Comparison of ENCODE assay signal across 13 mouse cellular contexts in the genomic region with DNA sequence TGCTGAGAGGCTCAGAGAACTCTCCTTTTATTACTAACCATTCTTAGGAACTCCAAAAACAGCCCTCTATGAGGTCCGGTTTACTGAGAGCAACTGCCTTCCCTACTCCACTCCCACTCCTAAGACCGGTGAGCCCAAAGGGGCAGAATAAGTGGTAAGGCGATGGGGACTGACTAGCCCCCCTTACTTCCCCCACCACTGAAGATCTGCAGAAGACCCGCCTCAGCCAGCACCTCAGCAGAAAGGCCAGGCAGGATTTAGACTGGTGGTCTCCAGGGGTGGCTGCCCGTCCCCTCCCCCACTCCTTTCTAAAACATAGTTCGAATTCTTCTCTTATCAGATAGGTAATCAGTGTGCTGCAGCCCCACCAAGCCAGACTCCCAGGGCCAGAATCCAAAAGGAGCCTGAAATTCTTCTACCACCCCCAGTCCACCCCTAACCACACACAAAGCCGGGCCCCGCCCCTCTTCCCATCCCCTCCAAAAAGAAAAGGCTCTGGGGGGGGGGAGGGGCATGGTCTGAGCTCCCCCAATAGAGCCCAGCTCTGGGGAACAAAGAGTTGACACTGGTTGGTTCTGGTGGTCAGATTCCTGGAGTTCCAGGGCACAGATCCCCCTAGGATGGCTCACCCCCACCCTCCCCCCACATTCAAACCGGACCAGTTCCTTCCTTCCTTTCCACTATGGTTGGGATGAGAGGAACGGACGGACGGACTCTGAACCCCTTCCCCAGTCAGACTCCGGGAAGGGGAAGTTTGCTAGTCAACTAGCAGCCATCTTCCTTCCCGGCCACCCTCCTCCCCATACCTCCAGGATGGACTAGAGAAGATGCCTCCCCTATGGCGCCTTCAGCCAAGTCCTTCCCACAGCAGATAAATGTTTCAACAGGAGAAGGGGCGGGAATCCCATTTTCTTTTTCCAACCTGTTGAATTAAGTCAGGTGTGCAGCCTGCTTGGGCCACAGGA. TPM values are rescaled to one million over a fixed set of nuclear protein-coding genes. Genes with fewer than 3 reads are reported as not detected.
DNase-seq lines count a peak whose midpoint lies in the region; ATAC-seq and TF ChIP-seq lines count a peak whose summit lies in the region.
"Had no signal": no experiment of that assay in that cellular context is flagged by ENCODE, and none has a peak within 500 bp of the region (broad histone marks: within the 10 kb centered on the region; RNA-seq: fewer than 3 reads in every experiment).

No protein-coding gene starts in this region.

- TF ChIP-seq CTCF in thymus, adult 2 months (IDR thresholded peaks at IDR 0.05; ENCODE audit: borderline replicate concordance, control insufficient read depth, extremely low read depth, insufficient read depth, low read length, poor library complexity): no peak

- 0 out of 2 replicates have a peak overlapping the region, but pooled peaks have one; percentile 5 for H3K4me2 ChIP-seq in heart, embryonic 16.5 days (ENCODE audit: low read depth, low read length)
- no peak overlapping the region for H3K4me2 ChIP-seq in neural tube, embryonic 15.5 days
- H3K4me2 ChIP-seq: neural tube, embryonic 13.5 days had no signal

- H3K9ac ChIP-seq in heart, embryonic 16.5 days (ENCODE audit: low read length): no peak overlapping the region
- no peak overlapping the region for H3K9ac ChIP-seq in neural tube, embryonic 15.5 days (replicated peaks)
- H3K9ac ChIP-seq: neural tube, embryonic 13.5 days had no signal

- ATAC-seq in heart, embryonic 16.5 days (replicated peaks; ENCODE audit: extremely low read depth, insufficient read depth, low FRiP score): no peak
- ATAC-seq in neural tube, embryonic 15.5 days (ENCODE audit: low FRiP score): no peak
- ATAC-seq in neutrophil, adult 5-6 weeks (ENCODE audit: extremely low read depth, insufficient number of reproducible peaks, low FRiP score, poor library complexity, severe bottlenecking): peak; percentile 24; the same call in 1 of the 2 replicates

- no peak overlapping the region for H3K27ac ChIP-seq in heart, embryonic 16.5 days (ENCODE audit: low read length)
- H3K27ac ChIP-seq in neural tube, embryonic 15.5 days (replicated peaks): no peak overlapping the region
- H3K27ac ChIP-seq in limb, embryonic 10.5 days: peak overlapping the region; percentile 64
- H3K27ac ChIP-seq in thymus, adult 2 months (ENCODE audit: control insufficient read depth, insufficient read depth, low read length): no peak overlapping the region
- H3K27ac ChIP-seq: macrophage; neural tube, embryonic 13.5 days had no signal

- H3K4me1 ChIP-seq in heart, embryonic 16.5 days (ENCODE audit: control insufficient read depth, insufficient read depth, low read length): peaks cover 13% of the 10 kb centered on the region; the same call in 1 of the 2 replicates
- H3K4me1 ChIP-seq in neural tube, embryonic 15.5 days: peaks cover 6% of the 10 kb centered on the region
- peaks cover 49% of the 10 kb centered on the region for H3K4me1 ChIP-seq in limb, embryonic 10.5 days
- H3K4me1 ChIP-seq in thymus, adult 2 months (replicated peaks; ENCODE audit: control insufficient read depth, insufficient read depth, low read length): no peaks in the 10 kb centered on the region

- H3K9me3 ChIP-seq in heart, embryonic 16.5 days (replicated peaks; ENCODE audit: control insufficient read depth, low read length): no peaks in the 10 kb centered on the region
- no peaks in the 10 kb centered on the region for H3K9me3 ChIP-seq in neural tube, embryonic 15.5 days (replicated peaks)
- H3K9me3 ChIP-seq in limb, embryonic 10.5 days (replicated peaks): no peaks in the 10 kb centered on the region
- H3K9me3 ChIP-seq: neural tube, embryonic 13.5 days had no signal

- peaks cover 8% of the 10 kb centered on the region for H3K27me3 ChIP-seq in heart, embryonic 16.5 days (ENCODE audit: control insufficient read depth, insufficient read depth, low read length)
- H3K27me3 ChIP-seq in neural tube, embryonic 15.5 days (replicated peaks): no peaks in the 10 kb centered on the region
- no peaks in the 10 kb centered on the region for H3K27me3 ChIP-seq in limb, embryonic 10.5 days (ENCODE audit: low read depth, poor library complexity, severe bottlenecking)
- H3K27me3 ChIP-seq in thymus, adult 2 months (ENCODE audit: control insufficient read depth, insufficient read depth, low read length): peaks cover under 1% of the 10 kb centered on the region; the same call in 1 of the 2 replicates

- 11% methylated on average over 16 of the region's 16 CpGs for WGBS in heart, embryonic 16.5 days
- 6% methylated on average over 16 of the region's 16 CpGs for WGBS in neural tube, embryonic 15.5 days
- 23% methylated on average over 16 of the region's 16 CpGs for WGBS in limb, embryonic 10.5 days
- 40% methylated on average over 15 of the region's 16 CpGs for WGBS in thymus, adult 2 months

- TF ChIP-seq POLR2A in thymus, adult 2 months (IDR thresholded peaks at IDR 0.05; ENCODE audit: control insufficient read depth, extremely low read depth, insufficient read depth, low read length, poor library complexity): no peak

- H3K4me3 ChIP-seq in heart, embryonic 16.5 days (ENCODE audit: low read length): no peak overlapping the region
- no peak overlapping the region for H3K4me3 ChIP-seq in neural tube, embryonic 15.5 days (replicated peaks)
- H3K4me3 ChIP-seq in limb, embryonic 10.5 days: peak overlapping the region; percentile 8; the same call in 1 of the 2 replicates
- no peak overlapping the region for H3K4me3 ChIP-seq in thymus, adult 2 months (ENCODE audit: control insufficient read depth, insufficient read depth, low read length)
- H3K4me3 ChIP-seq: neural tube, embryonic 13.5 days had no signal

- H3K36me3 ChIP-seq in heart, embryonic 16.5 days (ENCODE audit: control insufficient read depth, insufficient read depth): no peaks in the 10 kb centered on the region
- H3K36me3 ChIP-seq in neural tube, embryonic 15.5 days: no peaks in the 10 kb centered on the region
- peaks cover 28% of the 10 kb centered on the region for H3K36me3 ChIP-seq in limb, embryonic 10.5 days
- no peaks in the 10 kb centered on the region for H3K36me3 ChIP-seq in thymus, adult 2 months (ENCODE audit: control insufficient read depth, insufficient read depth, low read length)
- H3K36me3 ChIP-seq: neural tube, embryonic 13.5 days had no signal

- no peak for DNase-seq in heart, adult 9 months (ENCODE audit: low spot score in 2 of 2)
- DNase-seq in neural tube, embryonic 10.5 days (ENCODE audit: extremely low spot score, low spot score): peak; percentile 37
- no peak for DNase-seq in limb, embryonic 10.5 days (ENCODE audit: low spot score)
- no peak for DNase-seq in thymus, adult 2 months
- no peak for DNase-seq in thymus, postnatal 4 days
- DNase-seq: heart, postnatal 14 days; kidney, postnatal 14 days had no signal

RNA-seq across cellular contexts. Expression of gene Lin28a, which starts 6.9 kb away (rescaled TPM):
- 0.09 TPM in 1 of 2 replicates, not detected in the other for polyA plus RNA-seq in heart, embryonic 16.5 days (2015; fragmentation: Nextera tagmentation; extraction: Ambion mirVana)
- polyA plus RNA-seq in neural tube, embryonic 15.5 days (2015; fragmentation: Nextera tagmentation; extraction: Ambion mirVana): 0.19 and 0.37 TPM in 2 replicates
- polyA plus RNA-seq in limb, embryonic 10.5 days (2016; fragmentation: Nextera tagmentation; extraction: Ambion mirVana): 16.7 and 46.5 TPM in 2 replicates
- total RNA-seq in neutrophil, adult 5-6 weeks (2017): 13.6 and 16.1 TPM in 2 replicates
- polyA plus RNA-seq in thymus, adult 2 months (2012; rRNA removed): 0.03 TPM in 2 replicates
- total RNA-seq: heart, postnatal 14 days; left cerebral cortex, adult 8-10 months had no signal
- polyA plus RNA-seq: macrophage had no signal

RNA-seq across cellular contexts. Expression of gene Dhdds, which starts 11.0 kb away (rescaled TPM):
- polyA plus RNA-seq in heart, embryonic 16.5 days (2015; fragmentation: Nextera tagmentation; extraction: Ambion mirVana): 33.6 and 35.8 TPM in 2 replicates
- 47.0 and 47.4 TPM in 2 replicates for polyA plus RNA-seq in neural tube, embryonic 15.5 days (2015; fragmentation: Nextera tagmentation; extraction: Ambion mirVana)
- polyA plus RNA-seq in limb, embryonic 10.5 days (2016; fragmentation: Nextera tagmentation; extraction: Ambion mirVana): 41.8 and 41.9 TPM in 2 replicates
- 15.6 and 16.6 TPM in 2 replicates for total RNA-seq in neutrophil, adult 5-6 weeks (2017)
- 32.1 and 33.2 TPM in 2 replicates for polyA plus RNA-seq in thymus, adult 2 months (2012; rRNA removed)

RNA-seq across cellular contexts. Expression of gene Zfp683, which starts 41.9 kb away (rescaled TPM):
- polyA plus RNA-seq in heart, embryonic 16.5 days (2015; fragmentation: Nextera tagmentation; extraction: Ambion mirVana): 0.09 TPM in 1 of 2 replicates, not detected in the other
- polyA plus RNA-seq in neural tube, embryonic 15.5 days (2015; fragmentation: Nextera tagmentation; extraction: Ambion mirVana): not detected in 2 replicates
- polyA plus RNA-seq in limb, embryonic 10.5 days (2016; fragmentation: Nextera tagmentation; extraction: Ambion mirVana): not detected in 2 replicates
- 0.58 TPM in 1 of 2 replicates, not detected in the other for total RNA-seq in neutrophil, adult 5-6 weeks (2017)
- polyA plus RNA-seq in thymus, adult 2 months (2012; rRNA removed): 4.9 and 5.3 TPM in 2 replicates
- total RNA-seq: heart, postnatal 14 days; left cerebral cortex, adult 8-10 months had no signal
- polyA plus RNA-seq: macrophage; neural tube, embryonic 13.5 days had no signal

RNA-seq across cellular contexts. Expression of gene Hmgn2, which starts 43.3 kb away (rescaled TPM):
- 1,315 and 1,451 TPM in 2 replicates for polyA plus RNA-seq in heart, embryonic 16.5 days (2015; fragmentation: Nextera tagmentation; extraction: Ambion mirVana)
- 921 and 1,163 TPM in 2 replicates for polyA plus RNA-seq in neural tube, embryonic 15.5 days (2015; fragmentation: Nextera tagmentation; extraction: Ambion mirVana)
- 2,670 and 2,950 TPM in 2 replicates for polyA plus RNA-seq in limb, embryonic 10.5 days (2016; fragmentation: Nextera tagmentation; extraction: Ambion mirVana)
- 290 and 299 TPM in 2 replicates for total RNA-seq in neutrophil, adult 5-6 weeks (2017)
- 96.2 and 110 TPM in 2 replicates for polyA plus RNA-seq in thymus, adult 2 months (2012; rRNA removed)

RNA-seq across cellular contexts. Expression of gene Crybg2, which starts 48.9 kb away (rescaled TPM):
- 0.37 and 0.91 TPM in 2 replicates for polyA plus RNA-seq in heart, embryonic 16.5 days (2015; fragmentation: Nextera tagmentation; extraction: Ambion mirVana)
- polyA plus RNA-seq in neural tube, embryonic 15.5 days (2015; fragmentation: Nextera tagmentation; extraction: Ambion mirVana): 2.5 and 3.7 TPM in 2 replicates
- polyA plus RNA-seq in limb, embryonic 10.5 days (2016; fragmentation: Nextera tagmentation; extraction: Ambion mirVana): 3.5 and 4.4 TPM in 2 replicates
- total RNA-seq in neutrophil, adult 5-6 weeks (2017): 4.2 and 7.4 TPM in 2 replicates
- 4.4 and 5.7 TPM in 2 replicates for polyA plus RNA-seq in thymus, adult 2 months (2012; rRNA removed)
- polyA plus RNA-seq: macrophage had no signal

Comparison
In these comparisons a context has a peak if more than half of its experiments do, and no peak if none do; other contexts are left out.
1. RNA of gene Lin28a, which starts 6.9 kb away (polyA plus RNA-seq): 16.7 to 46.5 TPM in limb, embryonic 10.5 days; 0.19 to 0.37 TPM in neural tube, embryonic 15.5 days, 0.03 TPM in thymus, adult 2 months and 0.09 TPM in heart, embryonic 16.5 days; every median in the first group is over 10 times any median in the second.